Mouse (Mus musculus) ovary, postnatal 36 days (tissue): Measurements from ENCODE around the gene Gls.

Experiments used
- DNase-seq: peaks from one replicate; pipeline ENCODE4 v3.0.0; 2022; ENCODE audit warnings: low spot score, mixed read lengths

Gene Gls

DNA sequence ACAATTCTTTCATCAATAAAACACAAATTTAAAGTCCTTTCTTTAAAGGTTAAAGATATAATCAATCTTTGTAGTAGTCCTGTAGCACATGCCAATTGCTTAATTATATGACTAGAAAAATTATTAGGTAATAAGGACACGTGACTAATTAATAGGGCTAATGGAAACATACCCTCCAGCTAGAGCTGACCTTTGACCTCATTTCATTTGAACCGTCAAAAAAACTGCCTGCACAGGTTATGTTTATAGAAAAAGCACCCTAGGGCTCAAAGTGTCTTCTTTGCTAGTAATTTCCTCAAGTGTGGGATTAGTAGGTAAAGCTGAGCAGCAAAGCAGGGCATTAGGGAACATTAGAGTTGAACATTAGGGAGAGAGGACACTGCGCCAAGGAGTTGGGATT is 9.2 kb upstream of the Gls start:
- DNase-seq, result no peak

DNA sequence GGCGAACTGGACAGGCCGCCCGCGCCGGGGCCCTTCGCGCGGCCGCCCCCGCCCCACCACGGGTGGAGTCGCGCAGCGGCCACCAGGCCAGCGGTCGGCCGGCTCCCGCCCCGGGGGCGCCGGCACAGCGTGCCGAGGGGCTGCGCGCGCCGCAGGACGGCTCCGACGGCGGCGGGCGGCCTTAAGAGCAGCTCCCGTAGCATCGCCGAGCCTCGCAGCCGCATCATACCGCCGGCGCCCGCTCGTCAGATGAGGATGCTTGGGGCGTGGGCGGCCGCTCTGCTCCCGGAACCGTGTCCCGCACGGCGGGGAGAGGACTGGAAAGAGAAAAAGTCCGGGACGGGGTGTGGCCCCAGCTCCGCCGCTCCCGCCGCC is 279 bp downstream of the Gls start:
- no peak for DNase-seq

DNA sequence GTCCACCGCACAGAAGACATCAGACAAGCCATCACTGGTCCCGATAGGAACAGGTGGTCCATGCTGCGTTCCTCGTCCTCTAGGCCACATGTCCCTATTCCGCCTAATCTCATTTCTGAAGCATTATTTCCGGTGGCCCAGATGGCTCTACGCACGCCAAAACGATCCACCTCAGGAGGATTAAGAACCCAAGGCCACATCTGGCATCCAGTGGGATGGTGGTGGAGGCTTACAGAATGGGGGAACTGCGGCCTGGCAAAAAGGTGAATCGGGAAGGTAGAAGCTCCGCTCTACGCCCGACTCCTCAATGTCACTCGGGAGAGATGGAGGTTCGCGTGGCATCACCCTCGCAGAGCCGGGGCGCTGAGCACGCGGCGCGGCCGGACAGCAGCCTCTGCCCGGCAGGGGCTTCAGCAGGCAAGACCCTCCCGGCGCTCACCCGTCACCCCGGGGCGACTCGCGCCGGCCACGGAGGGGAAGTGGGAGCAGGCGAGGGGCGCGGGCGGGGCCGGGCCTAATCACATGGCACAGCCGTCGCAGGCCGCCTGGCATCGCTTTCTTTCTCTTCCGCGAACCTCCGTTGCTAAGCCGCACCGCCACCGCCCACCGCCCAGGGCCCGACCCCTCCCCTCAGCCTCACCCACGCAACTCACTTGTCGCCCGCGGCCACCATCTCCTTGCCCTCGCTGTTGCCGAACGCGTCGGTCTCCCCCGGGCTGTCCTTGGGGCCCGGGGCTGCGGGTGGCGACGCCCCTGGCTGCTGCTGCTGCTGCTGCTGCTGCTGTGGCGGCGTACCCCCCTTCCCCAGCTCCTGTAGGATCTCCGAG is 880 bp downstream of the Gls start:
- peak; percentile 66 for DNase-seq

DNA sequence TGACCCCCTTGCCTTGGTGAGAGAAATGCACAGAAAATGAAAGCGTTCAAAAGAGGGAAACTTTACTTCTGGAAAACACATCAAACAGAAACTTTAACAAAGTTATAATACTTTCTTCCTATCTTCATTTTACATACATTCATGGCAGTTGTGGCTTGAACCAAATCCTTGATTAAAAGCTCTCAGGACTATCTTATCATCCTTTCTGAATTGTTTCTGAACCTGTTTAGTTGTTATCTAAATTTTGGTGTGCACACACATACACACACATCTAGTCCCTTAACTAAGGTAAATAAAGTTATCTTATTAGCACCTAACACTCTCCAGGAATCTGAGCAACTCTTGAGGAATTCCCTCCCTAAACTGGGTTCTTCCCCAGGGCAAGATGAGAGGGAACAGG is 2.6 kb downstream of the Gls start:
- no peak for DNase-seq

DNA sequence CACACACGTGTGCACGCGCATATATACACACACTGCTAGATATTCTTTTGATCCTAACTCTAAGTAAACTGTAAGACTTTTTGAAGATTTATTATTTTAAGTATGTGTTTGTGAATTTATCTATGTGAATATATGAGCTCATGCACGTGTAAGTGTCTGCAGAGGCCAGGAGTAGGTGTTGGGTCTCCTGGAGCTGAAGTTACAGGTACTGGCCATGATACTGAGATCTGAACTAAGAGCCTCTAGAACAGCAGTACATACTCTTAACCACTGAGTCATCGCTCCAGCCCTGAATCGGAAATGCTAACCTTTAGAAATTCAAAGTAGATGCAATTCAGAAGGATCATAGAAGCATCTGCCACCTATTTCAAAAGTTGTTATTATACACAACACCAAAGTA is 4.9 kb downstream of the Gls start:
- DNase-seq, result no peak

DNA sequence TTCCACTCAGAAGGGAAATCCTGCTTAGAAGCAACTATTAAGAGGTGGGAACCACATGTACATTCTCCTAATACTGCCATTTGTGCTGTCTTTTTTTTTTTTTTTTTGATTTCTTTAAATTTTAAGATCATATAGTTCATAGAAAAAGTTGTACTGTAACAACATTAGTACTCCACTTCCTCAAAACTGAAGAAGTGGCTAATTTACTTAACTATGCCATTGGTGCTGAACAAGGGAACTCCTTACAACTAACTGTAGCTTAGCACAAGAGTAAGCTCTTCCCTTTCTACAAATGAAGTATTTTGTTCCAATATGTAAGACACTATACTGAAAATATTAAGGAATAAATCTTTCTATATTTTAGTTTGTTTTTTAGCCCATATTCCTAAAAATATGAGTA is 6.6 kb downstream of the Gls start:
- DNase-seq, result no peak

DNA sequence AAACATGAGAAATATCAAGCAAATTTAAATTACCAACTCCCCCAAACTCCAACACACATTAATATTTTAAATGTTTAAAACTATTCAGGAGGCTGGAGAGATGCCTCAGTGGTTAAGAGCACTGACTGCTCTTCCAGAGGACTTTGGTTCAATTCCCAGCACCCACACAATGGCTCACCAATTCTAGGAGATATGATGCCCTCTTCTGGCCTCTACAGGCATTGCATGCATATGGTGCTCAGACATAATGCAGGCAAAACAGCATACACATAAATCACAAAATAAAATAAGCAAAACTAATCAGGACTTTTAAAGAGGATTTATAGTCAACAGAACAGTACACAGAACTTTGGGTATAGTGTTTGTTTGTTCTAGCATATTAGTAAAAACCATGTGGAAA is 16.3 kb downstream of the Gls start:
- no peak for DNase-seq

DNA sequence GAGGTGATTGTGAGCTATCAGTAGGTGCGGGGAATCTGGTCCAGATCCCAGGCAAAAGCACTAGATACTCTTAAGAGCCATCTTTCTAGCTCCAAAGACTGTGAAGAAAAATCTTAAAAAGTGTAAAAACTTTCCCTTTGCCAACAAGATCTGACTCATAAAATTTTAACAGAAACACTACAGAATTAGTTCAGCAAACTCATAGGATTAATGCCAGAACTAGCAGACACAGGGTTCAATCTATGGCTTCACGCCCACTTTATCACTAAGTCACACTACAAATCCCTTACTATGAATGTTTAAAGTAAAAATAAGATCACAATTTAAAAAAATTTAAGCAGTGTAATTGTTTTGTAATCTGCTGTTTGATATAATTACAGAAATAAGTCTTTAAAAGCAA is 50.0 kb downstream of the Gls start:
- no peak for DNase-seq

DNA sequence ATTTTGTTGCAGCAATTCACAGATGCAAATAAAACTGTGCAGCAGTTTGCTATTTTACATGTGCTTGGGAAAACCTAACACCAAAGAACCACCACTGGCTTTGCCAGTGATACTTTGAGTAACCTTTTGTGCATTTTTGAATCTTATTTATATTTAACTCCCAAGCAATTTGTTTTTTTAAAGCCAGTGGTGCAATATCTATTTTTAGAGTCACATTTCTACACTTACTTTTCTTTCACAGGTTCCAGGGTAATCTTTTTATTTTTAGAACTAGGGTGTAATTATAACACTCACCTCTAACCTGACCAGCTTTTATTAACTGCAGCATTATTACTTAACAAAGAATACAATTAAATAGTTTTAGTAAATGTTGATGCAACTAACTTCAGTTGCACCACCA is 51.0 kb downstream of the Gls start:
- DNase-seq, result no peak

DNA sequence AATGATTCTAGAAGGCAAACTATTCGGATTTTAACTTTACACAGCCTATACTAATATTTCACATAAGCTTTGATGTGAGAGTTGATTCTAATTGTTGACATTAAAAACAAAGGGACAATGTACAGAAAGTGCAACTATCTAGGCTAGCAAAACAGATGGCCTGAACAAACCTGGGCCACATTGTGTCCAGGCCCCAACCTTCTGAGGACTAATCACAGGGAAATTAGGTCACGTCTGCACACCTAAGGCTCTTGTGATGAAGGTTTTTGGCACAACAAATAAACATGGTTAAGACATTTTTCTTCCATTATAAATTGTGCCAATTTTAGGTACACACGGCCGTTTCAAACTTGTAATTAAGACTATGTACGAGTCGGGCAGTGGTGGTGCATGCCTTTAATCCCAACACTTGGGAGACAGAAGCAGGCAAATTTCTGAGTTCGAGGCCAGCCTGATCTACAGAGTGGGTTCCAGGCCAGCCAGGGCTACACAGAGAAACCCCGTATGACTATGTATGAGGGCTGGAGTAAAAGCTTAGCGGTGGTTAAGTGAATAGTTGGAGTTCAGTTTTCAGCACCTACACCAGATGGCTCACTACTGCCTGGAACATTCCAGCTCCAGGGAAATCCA is 53.0 kb downstream of the Gls start:
- no peak for DNase-seq

DNA sequence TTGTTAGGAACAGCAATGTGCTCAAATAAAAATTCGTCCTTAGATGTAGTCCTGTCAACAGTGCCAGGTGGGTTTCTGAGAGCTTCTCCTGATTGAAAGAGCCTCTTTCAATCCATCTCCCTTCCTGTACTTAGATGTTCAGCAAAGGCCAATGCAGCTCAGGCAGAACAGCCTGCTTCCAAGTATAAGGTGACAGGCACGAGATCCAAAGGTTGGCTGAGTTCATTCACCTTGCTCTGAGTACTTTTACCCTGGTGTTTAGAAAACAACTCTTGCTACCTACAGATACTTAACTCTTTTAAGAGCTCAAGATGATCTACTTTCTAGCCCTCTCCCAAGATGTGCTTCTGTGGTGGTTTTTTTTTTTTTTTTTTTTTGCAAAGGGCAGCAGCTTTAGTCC is 56.0 kb downstream of the Gls start:
- no peak for DNase-seq

DNA sequence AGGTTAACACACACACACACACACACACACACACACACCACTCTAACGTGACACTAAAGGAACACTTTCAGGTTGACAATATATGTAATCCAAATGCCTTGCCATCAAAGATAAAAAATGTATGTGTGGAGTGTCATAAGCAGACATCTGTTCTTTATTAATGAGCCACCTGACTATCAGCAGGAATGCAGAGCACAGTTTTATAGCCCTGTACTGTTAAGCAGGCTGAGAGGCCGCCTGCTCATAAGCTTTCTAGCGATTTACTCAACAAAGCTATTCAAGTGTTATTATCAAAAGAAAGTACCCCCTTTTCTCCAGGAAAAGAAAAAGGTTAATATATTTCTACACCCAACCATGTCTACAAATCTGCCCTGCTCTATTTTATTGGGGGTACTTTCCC is 57.0 kb downstream of the Gls start:
- DNase-seq, result no peak

DNA sequence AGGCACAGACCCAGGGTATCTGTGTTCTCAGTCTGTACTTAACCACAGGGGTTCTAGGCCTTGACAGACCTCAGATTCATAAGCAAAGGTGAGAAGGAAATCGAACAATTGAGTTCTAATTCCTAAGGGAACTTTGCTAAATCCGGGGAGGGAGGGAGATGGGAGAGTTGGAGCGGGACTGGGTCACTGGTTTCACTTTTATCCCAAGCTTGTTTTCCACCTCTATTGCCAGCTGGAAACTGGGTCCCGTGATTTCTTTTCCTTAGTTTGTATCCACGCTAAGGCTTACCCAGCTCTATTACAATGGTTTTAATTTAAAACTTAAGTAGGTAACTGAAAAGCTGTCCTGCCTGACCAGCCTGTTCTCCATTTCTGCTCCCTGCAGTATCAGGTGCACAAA is 57.7 kb downstream of the Gls start:
- DNase-seq, result no peak

DNA sequence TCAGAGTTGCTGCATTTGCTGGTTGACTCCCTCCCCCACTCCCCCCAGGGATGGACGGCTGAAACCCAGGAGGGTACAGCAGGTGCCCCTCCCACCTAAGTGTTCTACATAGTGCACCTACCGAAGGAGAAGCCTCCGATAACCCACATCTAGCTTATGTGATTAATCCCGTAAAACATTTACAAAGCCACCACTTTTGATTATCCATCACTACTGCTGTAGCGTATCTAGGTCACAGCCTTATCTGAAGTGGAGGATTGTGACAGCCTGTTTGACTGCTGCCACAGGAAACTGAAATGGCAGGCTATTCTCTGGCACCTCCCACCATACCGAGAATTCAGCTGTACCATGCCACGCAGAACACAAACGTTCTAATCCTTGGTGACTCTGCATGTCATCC is 61.8 kb downstream of the Gls start:
- no peak for DNase-seq

DNA sequence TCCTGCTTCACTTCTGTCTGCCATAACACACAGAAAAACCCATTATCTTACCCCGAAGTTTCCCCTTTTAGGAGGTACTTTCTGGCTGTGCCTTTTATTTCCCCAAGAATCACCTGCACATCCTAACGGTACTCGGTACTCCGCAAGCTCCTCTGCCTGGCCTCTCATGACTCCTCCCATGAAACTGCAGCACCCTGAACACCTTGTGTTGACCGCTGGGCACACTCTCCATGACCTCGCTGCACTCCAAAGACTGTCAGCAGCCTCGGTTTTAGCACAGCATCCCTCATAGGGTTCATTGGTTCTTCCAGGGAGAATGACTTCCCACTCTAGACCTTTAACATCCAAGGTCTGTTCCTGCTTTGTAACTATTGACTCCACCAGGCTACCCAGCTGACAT is 62.3 kb downstream of the Gls start:
- DNase-seq, result no peak

DNA sequence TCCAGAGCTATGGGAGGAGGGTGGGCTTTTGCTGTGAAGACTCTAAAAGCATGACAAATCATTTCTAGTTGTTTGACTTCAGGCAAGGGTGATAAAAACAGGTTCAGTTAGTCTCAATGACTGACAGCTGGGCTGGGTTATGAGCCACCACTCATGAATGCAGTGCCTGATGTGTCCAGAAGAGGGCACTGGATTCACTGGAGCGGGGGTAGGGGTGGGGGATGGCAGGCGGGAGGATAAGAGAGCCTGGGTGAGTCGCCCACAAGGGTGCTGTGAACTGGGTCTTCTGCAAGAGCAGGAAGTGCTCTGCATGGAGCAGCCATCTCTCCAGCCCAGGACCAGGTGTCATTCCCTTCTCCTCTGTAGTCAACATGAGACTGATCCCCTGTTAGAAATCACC is 63.0 kb downstream of the Gls start:
- peak; percentile 30 for DNase-seq

DNA sequence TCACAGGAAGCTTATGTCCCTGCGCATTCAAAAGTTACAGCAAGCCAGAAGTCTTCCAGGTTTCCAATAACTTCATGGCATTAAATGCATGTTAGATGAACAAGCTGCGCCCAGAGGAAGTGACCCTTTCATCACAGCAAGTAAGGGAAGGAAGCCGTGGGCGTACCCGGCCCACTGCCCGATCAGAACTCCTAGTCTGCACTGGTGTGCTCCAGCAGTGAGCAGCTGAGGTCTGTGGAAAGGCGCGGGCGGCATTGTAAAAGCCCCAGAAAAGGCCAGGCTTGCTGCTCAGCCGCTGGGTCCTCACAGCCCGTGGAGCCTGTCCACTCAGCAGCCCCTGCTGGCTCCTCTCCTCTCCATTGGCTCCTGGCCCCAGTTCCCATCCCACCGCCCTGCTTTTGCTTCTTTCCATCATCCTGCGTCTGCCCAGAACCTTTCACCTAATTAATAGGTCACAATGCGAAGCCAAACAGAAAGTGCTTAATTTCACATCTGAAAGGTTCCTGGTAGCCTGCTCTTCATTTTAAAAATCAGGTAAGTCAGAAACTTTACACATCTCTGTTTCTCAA is 66.3 kb downstream of the Gls start:
- DNase-seq, result no peak

DNA sequence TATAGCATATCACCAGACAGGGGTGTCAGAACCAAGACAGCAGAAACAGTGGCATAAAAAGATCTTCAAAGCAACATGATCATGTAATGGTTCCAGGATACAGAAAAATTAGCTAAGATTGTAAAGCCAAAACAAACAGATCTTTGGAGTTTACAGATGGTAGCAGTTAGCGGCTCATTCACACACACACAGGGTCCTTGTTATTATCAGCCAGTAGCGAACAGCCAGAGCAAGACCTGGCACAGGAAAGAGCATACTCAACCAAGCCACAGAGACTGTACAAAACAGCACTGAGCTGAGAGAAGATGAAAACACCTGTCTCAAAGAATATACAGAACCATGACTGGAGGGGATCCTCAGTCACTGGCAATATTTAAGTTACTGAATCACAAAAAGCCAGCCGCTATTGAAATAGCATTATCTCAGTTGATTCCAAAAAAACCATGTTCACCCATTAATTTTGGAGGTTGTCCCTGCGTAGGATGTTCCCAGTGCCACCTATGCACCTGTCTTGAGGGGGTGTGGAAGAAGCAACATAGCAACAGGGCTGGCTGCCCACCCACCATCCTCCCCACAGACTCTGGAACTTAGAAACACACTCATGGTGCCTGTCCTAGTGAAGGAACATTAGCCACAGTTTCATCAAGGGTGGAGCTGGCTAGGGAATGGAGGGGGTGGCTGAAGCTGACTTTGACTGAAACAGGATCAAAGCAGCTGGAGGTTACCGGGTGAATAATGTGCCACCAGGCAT is 69.2 kb downstream of the Gls start:
- no peak for DNase-seq

DNA sequence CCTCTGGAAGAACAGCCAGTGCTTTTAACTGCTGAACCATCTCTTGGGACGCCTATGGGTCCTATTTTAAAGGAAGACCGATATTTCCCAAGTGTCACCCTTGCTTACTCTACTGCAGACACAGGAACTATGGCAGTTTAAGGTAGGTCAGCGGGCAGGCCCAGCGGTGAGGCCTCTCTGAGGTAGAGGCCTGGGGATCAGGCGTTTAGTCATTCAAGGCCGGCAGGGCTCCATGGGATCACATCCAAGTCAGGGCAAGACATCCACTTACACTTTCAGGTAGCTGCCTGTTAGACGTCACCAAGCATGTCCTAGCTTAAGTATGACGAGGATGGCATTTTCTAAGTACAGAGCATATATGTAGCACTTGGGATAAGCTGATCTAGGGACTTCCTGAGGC is 71.9 kb downstream of the Gls start:
- no peak for DNase-seq

DNA sequence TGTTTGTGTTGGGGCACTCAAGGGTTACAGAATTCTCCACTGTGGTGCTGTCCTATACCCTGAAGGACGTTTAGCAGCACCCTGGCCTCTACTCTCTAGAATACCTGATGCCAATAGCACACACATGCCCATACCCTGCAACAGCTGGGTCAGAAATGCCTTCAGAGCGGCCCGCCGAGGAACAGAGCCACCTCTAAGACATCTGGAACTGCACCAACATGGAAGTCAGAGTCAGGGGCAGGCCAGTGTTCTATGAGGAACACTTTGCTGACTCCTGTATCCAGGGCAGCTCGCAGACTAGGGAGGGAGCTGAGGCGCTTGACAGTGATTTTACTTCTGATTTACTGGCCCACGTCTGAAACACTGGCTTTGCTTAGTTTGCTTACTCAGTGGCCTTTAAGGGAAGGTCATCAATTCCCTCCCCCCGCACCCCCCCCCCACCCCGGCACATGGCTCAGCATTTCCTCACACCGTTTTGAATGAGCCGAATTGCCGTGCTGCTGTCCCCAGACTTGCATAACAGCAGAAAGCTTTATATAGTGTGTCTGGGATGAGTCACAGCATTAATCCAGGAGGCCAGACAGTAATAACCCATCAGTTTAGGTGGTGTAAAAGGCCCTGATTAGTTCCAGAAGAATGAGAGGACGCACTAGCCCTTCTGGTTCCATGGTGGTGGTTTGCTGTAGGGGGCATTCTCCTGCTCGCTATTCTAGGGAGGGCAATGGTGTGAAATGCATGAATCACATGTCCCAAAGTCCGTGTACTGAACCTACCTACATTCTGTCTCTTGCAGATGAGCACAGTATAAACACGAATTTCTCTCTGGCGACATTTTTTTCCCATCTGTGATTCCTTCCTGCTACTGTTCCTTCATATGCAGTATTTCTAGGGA is 74.3 kb downstream of the Gls start:
- no peak for DNase-seq

DNA sequence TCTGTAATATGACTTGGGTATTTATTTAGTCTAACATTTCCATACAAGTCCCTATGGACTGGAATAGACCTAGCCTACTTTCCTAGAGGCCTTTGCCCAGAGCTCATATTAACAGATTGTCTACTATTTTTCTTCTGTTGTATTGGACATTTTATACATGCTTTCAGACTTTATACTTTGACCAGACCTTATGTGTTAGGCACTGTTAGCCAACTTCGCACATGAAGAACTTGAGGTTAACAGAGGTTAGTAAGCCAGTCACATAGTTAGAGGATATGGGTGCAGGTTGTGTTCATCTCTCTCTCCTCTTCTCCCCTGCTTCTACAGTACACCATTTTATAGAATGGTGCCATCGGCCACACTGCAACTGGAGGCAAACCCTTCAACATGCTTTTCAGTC is 75.0 kb downstream of the Gls start:
- DNase-seq, result no peak

DNA sequence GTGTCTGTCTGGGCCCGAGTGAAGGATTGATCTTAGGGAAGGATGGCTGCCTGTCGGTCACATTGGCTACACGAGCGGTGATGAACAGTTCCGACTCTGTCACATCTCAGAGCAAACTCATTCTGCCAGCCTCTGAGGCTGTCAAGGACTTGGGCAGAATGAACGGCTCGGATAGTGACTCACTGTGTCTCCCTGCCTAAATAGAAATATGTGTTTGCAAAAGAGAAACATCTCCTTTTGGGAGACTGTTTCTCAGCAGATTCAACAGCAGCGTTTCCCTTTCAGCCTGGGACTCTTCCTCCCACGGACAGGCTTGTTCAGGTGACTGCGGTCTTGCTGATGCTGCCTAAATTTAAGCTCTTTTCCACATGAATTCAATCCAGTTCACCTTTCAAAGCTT is 76.7 kb downstream of the Gls start:
- no peak for DNase-seq
